ENCODE assay signal across 8 mouse cellular contexts in the genomic region with DNA sequence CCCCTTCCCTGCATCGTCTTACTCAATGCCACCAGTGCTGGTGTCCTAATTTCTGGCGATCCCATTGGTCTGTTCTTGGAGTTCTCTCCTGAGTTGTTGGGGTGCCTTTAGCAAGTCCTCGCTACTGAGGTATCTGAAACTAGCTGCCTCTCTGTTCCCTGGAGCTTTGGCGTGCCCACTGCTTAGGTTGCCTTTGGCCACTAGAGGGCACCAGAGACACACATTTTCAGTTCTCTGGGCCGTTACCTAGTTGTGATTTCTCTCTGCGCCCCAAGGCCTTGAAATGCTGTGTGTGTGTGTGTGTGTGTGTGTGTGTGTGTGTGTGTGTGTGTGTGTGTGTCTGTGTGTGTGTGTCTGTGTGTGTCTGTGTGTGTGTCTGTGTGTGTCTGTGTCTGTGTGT.
DNase-seq lines count a peak whose midpoint lies in the region; ATAC-seq and TF ChIP-seq lines count a peak whose summit lies in the region.

No protein-coding gene starts in this region.

- no peaks in the 10 kb centered on the region for H3K9me3 ChIP-seq in embryonic facial prominence, embryonic 15.5 days (replicated peaks)
- no peaks in the 10 kb centered on the region for H3K9me3 ChIP-seq in midbrain, embryonic 16.5 days (replicated peaks; ENCODE audit: control insufficient read depth, low read length, poor library complexity, severe bottlenecking)

- H3K4me3 ChIP-seq in thymus, adult 2 months (ENCODE audit: control insufficient read depth, insufficient read depth, low read length) = no peak overlapping the region
- no peak overlapping the region for H3K4me3 ChIP-seq in bone marrow macrophage, adult 2 months (ENCODE audit: insufficient read depth, low read length)
- H3K4me3 ChIP-seq in embryonic facial prominence, embryonic 15.5 days (replicated peaks) = no peak overlapping the region
- H3K4me3 ChIP-seq in midbrain, embryonic 16.5 days (ENCODE audit: low read depth, low read length) = no peak overlapping the region

- H3K36me3 ChIP-seq in thymus, adult 2 months (ENCODE audit: control insufficient read depth, insufficient read depth, low read length) = no peaks in the 10 kb centered on the region
- no peaks in the 10 kb centered on the region for H3K36me3 ChIP-seq in embryonic facial prominence, embryonic 15.5 days
- no peaks in the 10 kb centered on the region for H3K36me3 ChIP-seq in midbrain, embryonic 16.5 days (ENCODE audit: control insufficient read depth, insufficient read depth, low read length)

- no peak for ATAC-seq in embryonic facial prominence, embryonic 15.5 days (ENCODE audit: insufficient number of reproducible peaks, low FRiP score, low TSS enrichment, low read depth)
- no peak for ATAC-seq in midbrain, embryonic 16.5 days

- no peaks in the 10 kb centered on the region for H3K27me3 ChIP-seq in thymus, adult 2 months (ENCODE audit: control insufficient read depth, insufficient read depth, low read length)
- H3K27me3 ChIP-seq in embryonic facial prominence, embryonic 15.5 days = peaks cover 7% of the 10 kb centered on the region
- no peaks in the 10 kb centered on the region for H3K27me3 ChIP-seq in midbrain, embryonic 16.5 days (ENCODE audit: control insufficient read depth, insufficient read depth, low read depth, low read length)

- H3K9ac ChIP-seq in embryonic facial prominence, embryonic 15.5 days = no peak overlapping the region
- H3K9ac ChIP-seq in midbrain, embryonic 16.5 days (ENCODE audit: low read depth, low read length) = no peak overlapping the region; the same call in 1 of the 2 replicates

- TF ChIP-seq CTCF in thymus, adult 2 months (IDR thresholded peaks at IDR 0.05; ENCODE audit: borderline replicate concordance, control insufficient read depth, extremely low read depth, insufficient read depth, low read length, poor library complexity) = peak; percentile 57; the same call in 1 of the 2 replicates
- peak; percentile 85 for TF ChIP-seq CTCF in bone marrow macrophage, adult 2 months (IDR thresholded peaks at IDR 0.05; ENCODE audit: low read depth, low read length)

- TF ChIP-seq POLR2A in thymus, adult 2 months (IDR thresholded peaks at IDR 0.05; ENCODE audit: control insufficient read depth, extremely low read depth, insufficient read depth, low read length, poor library complexity) = no peak
- no peak for TF ChIP-seq POLR2A in bone marrow macrophage, adult 2 months (IDR thresholded peaks at IDR 0.05; ENCODE audit: borderline replicate concordance, low read depth, low read length)

- peak overlapping the region; percentile 26; the same call in 1 of the 2 replicates for H3K4me2 ChIP-seq in embryonic facial prominence, embryonic 15.5 days (replicated peaks)
- 0 out of 2 replicates have a peak overlapping the region, but pooled peaks have one; percentile 7 for H3K4me2 ChIP-seq in midbrain, embryonic 16.5 days (ENCODE audit: low read length)

- no peaks in the 10 kb centered on the region for H3K4me1 ChIP-seq in thymus, adult 2 months (replicated peaks; ENCODE audit: control insufficient read depth, insufficient read depth, low read length)
- H3K4me1 ChIP-seq in bone marrow macrophage, adult 2 months (ENCODE audit: control insufficient read depth, insufficient read depth, low read length) = no peaks in the 10 kb centered on the region
- no peaks in the 10 kb centered on the region for H3K4me1 ChIP-seq in embryonic facial prominence, embryonic 15.5 days
- H3K4me1 ChIP-seq in midbrain, embryonic 16.5 days (ENCODE audit: control insufficient read depth, insufficient read depth, low read length) = no peaks in the 10 kb centered on the region

- WGBS in thymus, adult 2 months = 7% methylated on average over 6 of the region's 6 CpGs
- under 1% methylated on average over 6 of the region's 6 CpGs for WGBS in embryonic facial prominence, embryonic 15.5 days
- WGBS in midbrain, embryonic 16.5 days = 2% methylated on average over 6 of the region's 6 CpGs

- H3K27ac ChIP-seq in thymus, adult 2 months (ENCODE audit: control insufficient read depth, insufficient read depth, low read length) = no peak overlapping the region
- no peak overlapping the region for H3K27ac ChIP-seq in bone marrow macrophage, adult 2 months (ENCODE audit: insufficient read depth, low read depth, low read length)
- no peak overlapping the region for H3K27ac ChIP-seq in embryonic facial prominence, embryonic 15.5 days (replicated peaks)
- H3K27ac ChIP-seq in midbrain, embryonic 16.5 days (ENCODE audit: low read length) = no peak overlapping the region

- intact Hi-C loops in heart, postnatal 36 days (cut with DNase I) = loop anchor here (1.0 to 2.0 kb wide), 2 partner anchors 347 to 362 kb away; no protein-coding TSS in a partner anchor
- intact Hi-C loops in left cerebral cortex, postnatal 36 days (cut with DNase I) = loop anchor here (5.0 kb wide), 2 partner anchors 346 to 361 kb away; no protein-coding TSS in a partner anchor

- DNase-seq in thymus, adult 2 months = peak; percentile 28
- DNase-seq in thymus, adult 18-20 months = no peak
- DNase-seq in heart, postnatal 36 days = peak; percentile 51 to 61
- peak; percentile 27 to 49 for DNase-seq in left cerebral cortex, postnatal 36 days (ENCODE audit: low spot score in 2 of 2)
- peak; percentile 69 for DNase-seq in thymus, postnatal 0 days (ENCODE audit: low spot score)

Comparison
In these comparisons a context has a peak if more than half of its experiments do, and no peak if none do; other contexts are left out.
1. DNase-seq: peak in thymus, adult 2 months (single experiment), heart, postnatal 36 days (2 of 2), left cerebral cortex, postnatal 36 days (2 of 2) and thymus, postnatal 0 days (single experiment); none in thymus, adult 18-20 months (0 of 2).